Mouse (Mus musculus) small intestine, adult 2 months (tissue): ENCODE data around the gene Fam171a1. TPM values are rescaled to one million over a fixed set of nuclear protein-coding genes. Genes with fewer than 3 reads are reported as not detected.

Experiments used
- H3K27ac ChIP-seq: fragments of 200-500 bp; 2 replicates; pipeline ENCODE4 v1.5.1; 2012; ENCODE audit warnings: low read depth, low read length, control low read depth, inconsistent platforms; ENCODE audit not compliant: insufficient read depth
- H3K27me3 ChIP-seq: fragments of 200-500 bp; 2 replicates; pipeline ENCODE4 v1.6.1; 2012; ENCODE audit warnings: mild to moderate bottlenecking, moderate library complexity, low read length, inconsistent platforms; ENCODE audit not compliant: control insufficient read depth, insufficient read depth
- H3K36me3 ChIP-seq: fragments of 200-500 bp; 2 replicates; pipeline ENCODE4 v1.6.1; 2012; ENCODE audit warnings: mild to moderate bottlenecking, low read length, control low read depth, inconsistent platforms; ENCODE audit not compliant: control insufficient read depth, insufficient read depth
- H3K4me1 ChIP-seq: fragments of 200-500 bp; 2 replicates; pipeline ENCODE4 v1.6.1; 2012; ENCODE audit warnings: low read length, inconsistent platforms, mixed read lengths; ENCODE audit not compliant: control insufficient read depth, insufficient read depth, insufficient read length
- H3K4me3 ChIP-seq: fragments of 200-500 bp; 2 replicates; pipeline ENCODE4 v1.5.1; 2012; ENCODE audit warnings: low read depth, mild to moderate bottlenecking, control low read depth, inconsistent platforms, low read length, moderate library complexity
- CTCF ChIP-seq: fragments of 200-500 bp; IDR thresholded peaks from 2 replicates; pipeline ENCODE4 v1.5.1; 2012; ENCODE audit warnings: low read depth, mild to moderate bottlenecking, control low read depth, inconsistent platforms, low read length, moderate library complexity, mixed read lengths; ENCODE audit not compliant: insufficient replicate concordance, insufficient read length; ENCODE audit errors: extremely low read depth
- POLR2A ChIP-seq: fragments of 200-500 bp; IDR thresholded peaks from 2 replicates; pipeline ENCODE4 v1.6.1; 2012; ENCODE audit warnings: low read depth, mild to moderate bottlenecking, control low read depth, inconsistent platforms, low read length, moderate library complexity
- WGBS: fragments of 180-500 bp; shearing (Covaris S2); methylation state at CpG from one replicate; pipeline ENCODE4 v1.1.7; 2018; 5-methylcytosine and 5-hydroxymethylcytosine counted together
- polyA plus RNA-seq: library from polyadenylated mRNA; depleted of rRNA; stranded (reverse); fragments of >200 nt; gene quantifications from 2 replicates; pipeline ENCODE4 v1.2.3, GENCODE M21; 2012

Gene Fam171a1
- polyA plus RNA-seq, 1 experiment: 7.0 TPM

DNA sequence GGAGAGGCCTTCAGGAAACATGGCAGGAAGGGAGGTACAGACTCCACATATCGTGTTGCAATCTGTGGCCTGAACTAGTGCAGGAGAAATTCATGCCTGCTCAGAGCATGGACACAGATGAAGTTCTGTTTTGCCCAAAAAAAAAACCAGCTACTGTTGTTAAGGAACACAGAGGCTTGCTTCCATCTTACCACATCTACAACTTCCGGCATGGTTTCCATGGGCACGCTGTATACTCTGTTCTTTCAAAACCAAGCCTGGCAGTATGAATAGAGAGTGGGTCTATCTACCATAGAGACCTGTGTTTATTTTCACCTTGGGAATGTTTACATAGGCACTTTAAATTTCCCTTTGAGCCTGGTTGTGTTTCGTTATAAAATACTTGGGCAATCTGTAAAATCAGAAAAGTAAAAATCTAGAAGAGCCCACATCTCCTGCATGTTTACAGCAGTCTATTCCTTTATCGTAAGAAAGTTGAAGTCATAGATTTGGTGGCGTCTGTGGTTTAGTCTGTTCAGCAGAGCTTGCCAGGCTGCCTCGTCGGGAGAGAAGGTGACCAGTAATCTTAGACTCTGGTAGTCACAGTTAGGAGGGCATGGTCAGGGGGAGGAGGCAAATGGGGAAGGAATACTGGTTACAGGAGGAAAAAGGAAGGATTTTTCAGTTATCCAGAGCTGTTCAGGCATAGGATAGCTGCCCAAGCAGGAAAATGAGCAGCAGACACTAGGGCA is 44.8 kb downstream of the Fam171a1 start:
- TF ChIP-seq CTCF: no peak
- TF ChIP-seq POLR2A: no peak
- Histone ChIP-seq H3K27me3 (no peaks in the 10 kb centered on the region), H3K36me3 (no peaks in the 10 kb centered on the region), H3K4me1 (no peaks in the 10 kb centered on the region; the same call in 1 of the 2 replicates), H3K4me3 (no peak overlapping the region), H3K27ac (no peak overlapping the region)
- WGBS: 63% methylated on average over 8 of the region's 8 CpGs

DNA sequence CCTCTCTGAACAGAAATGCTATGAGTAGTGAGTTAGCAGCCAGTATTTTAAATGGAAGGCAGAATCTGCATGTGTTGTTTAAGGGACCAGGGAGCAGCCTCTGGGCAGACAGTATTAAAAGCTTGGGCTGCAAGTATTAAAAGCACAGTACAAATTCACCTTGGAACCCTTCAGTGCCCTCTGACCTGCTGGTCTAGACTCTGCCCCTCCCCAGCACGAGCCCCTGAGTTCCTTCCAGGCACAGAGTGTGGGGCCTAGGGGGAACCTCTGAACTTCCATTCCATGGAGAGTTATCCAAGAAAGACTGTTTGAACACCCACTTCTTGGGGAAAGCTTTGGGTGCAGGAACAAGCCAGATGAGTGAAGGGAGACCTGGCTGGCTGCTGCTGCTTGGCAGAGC is 47.6 kb downstream of the Fam171a1 start:
- 33% methylated on average over 1 of the region's 1 CpGs for WGBS
- H3K36me3 ChIP-seq: no peaks in the 10 kb centered on the region
- H3K27ac ChIP-seq: no peak overlapping the region
- no peaks in the 10 kb centered on the region; the same call in 1 of the 2 replicates for H3K4me1 ChIP-seq
- H3K4me3 ChIP-seq: no peak overlapping the region
- TF ChIP-seq POLR2A: no peak
- no peak for TF ChIP-seq CTCF
- H3K27me3 ChIP-seq: no peaks in the 10 kb centered on the region

DNA sequence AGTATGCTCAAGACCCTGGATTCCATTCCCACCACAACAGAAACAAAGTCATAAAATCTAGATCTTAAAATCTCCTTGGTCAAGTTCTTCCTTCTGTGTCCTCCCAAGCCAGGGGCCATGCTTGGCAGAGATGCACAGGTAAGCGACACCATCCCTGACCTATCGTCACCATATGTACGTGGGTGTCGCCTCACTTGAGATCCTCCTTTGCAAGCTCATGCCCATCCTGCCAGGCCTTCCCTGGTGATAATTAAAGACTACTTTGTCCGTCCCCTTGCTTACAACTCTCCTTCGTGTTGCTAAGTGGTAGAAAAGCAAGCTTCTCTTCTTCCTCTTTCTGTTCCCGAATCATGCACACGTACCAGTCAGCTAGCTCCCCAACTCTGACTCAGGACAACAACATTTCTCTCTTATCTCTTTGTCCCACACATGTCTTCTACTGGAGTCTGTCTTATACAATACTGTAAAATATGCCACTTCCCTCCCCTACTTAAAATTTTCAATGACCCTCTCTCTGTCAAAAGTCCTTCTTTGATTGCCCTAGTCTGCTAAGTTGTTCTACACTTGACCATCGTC is 49.6 kb downstream of the Fam171a1 start:
- Histone ChIP-seq H3K27me3 (no peaks in the 10 kb centered on the region), H3K27ac (no peak overlapping the region), H3K36me3 (no peaks in the 10 kb centered on the region), H3K4me3 (no peak overlapping the region), H3K4me1 (no peaks in the 10 kb centered on the region)
- no peak for TF ChIP-seq CTCF
- no peak for TF ChIP-seq POLR2A
- WGBS: 78% methylated on average over 9 of the region's 9 CpGs

DNA sequence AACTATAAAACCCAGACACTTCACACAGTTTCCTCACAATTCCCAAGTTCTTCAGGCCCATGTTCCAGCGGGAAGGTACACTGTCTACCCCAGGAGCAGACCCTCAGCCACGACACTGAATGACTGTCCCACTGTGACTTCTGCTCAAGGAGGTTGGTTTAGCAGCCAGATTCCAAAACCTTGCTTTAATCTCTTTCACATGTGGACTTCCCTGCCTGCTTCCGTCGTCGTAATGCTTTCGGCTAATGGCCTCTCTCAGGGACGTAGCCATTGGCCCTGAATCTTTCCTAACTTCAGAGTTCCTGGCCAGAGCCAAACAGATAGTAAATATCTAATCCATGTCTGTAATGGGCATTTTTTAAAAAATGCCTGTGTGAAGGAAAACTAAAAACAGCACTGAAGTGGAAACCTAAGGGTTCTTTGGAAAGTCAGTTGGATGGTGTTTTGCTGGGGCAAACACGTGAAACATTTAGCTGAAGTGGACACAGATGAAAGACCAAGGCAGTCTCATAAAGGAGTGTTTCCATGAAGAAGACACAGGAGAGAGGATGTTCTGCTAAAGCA is 51.1 kb downstream of the Fam171a1 start:
- Histone ChIP-seq H3K4me3 (no peak overlapping the region), H3K36me3 (no peaks in the 10 kb centered on the region), H3K27ac (no peak overlapping the region), H3K4me1 (no peaks in the 10 kb centered on the region), H3K27me3 (no peaks in the 10 kb centered on the region)
- WGBS: 91% methylated on average over 8 of the region's 8 CpGs
- no peak for TF ChIP-seq POLR2A
- TF ChIP-seq CTCF: no peak

DNA sequence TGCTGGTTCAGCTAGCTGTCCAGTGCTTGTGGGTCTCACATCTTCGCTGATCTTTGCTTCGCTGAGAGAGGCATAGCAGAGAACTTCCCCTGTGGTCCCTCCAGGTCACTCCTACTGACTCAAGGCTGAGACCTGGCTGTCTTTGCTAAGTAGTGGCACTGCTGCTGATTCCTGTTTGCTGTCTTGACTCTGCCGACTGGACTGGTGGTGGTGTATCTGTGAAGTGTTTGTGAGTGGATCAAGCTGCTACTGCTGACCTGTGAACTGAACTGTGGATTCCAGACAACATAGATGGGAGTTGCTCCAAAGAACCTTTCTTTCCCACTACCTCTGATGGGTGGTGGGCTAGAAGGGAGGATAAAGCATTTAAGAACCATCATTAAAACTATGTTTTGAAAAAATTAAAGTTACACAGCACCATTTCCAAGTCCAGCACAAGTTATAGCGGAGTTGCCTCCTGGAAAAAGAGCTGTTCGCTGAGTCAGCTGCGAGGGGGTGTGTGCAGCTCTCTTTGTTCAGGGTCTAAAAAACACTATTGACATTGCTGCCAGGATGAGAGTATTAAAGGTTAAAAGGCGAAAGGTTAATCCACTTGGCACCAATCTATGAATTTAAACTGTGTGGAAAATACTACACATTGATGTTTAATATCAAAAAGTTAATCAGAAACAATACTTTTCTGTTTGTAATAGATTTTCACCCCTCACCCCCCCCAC is 52.0 kb downstream of the Fam171a1 start:
- WGBS: 57% methylated on average over 7 of the region's 7 CpGs
- Histone ChIP-seq H3K36me3 (no peaks in the 10 kb centered on the region), H3K27me3 (no peaks in the 10 kb centered on the region), H3K4me3 (no peak overlapping the region), H3K27ac (no peak overlapping the region), H3K4me1 (no peaks in the 10 kb centered on the region)
- TF ChIP-seq POLR2A (no peak), CTCF (no peak)

DNA sequence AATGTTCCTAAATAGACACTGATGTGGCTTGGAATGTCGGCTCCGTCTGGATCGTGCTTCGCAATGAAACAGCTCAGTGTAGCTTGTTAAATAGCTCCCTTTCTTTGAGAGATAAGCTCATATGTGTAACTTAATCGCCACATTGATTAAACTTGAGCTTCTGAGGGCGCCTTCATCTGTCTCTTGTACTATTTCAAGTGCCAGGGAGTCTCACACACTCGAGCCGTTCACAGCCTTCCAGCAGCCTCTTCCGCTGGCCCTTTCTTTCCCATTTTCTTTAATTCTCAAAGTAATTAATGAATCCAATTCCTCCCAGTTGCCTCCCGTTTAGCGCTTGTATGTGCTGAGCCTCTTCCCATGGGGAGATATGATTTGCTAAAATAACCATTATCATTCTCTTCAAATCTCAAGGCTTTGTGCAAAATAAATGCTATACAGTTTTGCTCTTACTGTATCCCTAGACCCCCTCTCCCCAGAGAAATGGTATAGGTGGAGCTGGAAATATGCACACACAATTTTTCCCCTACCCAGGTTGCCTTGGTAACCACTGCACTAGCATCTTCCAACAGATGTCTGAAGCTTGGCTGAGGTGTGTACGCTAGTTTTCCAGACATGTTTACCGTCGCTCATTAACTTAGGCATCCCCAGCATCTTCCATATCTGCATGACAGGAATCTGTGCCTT is 54.8 kb downstream of the Fam171a1 start:
- Histone ChIP-seq H3K4me1 (no peaks in the 10 kb centered on the region), H3K27ac (no peak overlapping the region), H3K4me3 (no peak overlapping the region), H3K27me3 (no peaks in the 10 kb centered on the region), H3K36me3 (no peaks in the 10 kb centered on the region)
- TF ChIP-seq POLR2A (no peak), CTCF (no peak)
- whole genome bisulfite sequencing: 87% methylated on average over 14 of the region's 14 CpGs

DNA sequence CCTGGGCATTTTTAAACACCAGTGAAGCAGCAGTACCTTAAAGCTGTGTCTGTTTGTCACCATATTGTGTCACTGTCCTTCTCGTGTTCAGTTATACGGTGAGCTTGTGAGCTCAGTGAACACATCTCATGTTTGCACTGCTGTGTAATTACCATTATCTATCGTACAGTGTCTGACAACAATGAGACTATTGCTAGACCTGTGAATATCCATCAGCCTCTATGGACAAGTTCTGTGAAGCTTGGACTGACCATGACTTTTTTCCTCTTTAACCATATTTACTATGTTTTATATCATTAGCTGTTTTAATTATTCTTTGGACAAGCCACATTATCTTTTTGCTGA is 55.4 kb downstream of the Fam171a1 start:
- Histone ChIP-seq H3K4me3 (no peak overlapping the region), H3K27me3 (no peaks in the 10 kb centered on the region), H3K36me3 (no peaks in the 10 kb centered on the region), H3K4me1 (no peaks in the 10 kb centered on the region), H3K27ac (no peak overlapping the region)
- TF ChIP-seq CTCF (no peak), POLR2A (no peak)
- 51% methylated on average over 3 of the region's 3 CpGs for WGBS
